Mouse (Mus musculus) spleen, postnatal 36 days (tissue): ENCODE measurements around the gene Dbndd2.

Experiments
- DNase-seq, 2 experiments: peaks; one replicate each; pipeline ENCODE4 v3.0.0; 2022; ENCODE audit warnings: low spot score in 2 of 2, mixed read lengths in 1 of 2

The Dbndd2 gene

DNA sequence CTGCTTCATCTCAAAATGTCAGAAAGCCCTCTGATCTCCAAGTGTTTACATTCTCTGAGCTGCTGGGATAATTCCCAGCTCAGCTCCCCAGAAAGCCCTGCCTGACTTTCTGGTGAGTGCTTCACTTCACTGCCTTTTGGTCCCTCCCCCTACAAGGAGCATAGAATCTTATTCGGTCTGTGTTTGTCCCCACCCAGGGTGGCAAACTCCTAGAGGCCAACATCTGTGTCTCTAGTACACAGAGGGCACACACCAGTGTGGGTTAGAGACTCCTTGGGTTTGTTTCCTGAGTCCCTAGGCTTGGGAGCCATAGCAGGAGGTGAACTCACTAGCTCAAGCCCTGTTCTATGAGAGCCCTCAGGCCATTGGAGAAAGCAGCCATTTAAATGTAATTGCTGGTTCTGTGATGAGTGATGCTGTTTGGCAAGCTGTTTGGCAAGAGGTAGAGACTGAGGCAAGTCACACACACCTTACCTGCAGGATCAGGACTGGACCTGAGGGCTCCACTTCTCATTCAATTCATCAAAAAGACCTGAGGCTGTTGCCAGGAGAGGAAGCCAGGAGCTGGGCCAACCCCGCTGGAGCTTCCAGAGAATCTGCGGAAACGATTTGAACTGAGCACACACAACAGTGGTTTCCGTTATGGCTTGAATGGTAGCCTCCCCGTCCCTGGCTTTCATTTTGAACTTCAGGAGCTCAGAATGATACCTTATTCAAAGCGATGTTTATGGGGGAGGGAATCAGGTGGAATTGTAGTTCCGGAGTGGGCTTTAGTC is 54.9 kb downstream of the Dbndd2 start:
- no peak for DNase-seq

DNA sequence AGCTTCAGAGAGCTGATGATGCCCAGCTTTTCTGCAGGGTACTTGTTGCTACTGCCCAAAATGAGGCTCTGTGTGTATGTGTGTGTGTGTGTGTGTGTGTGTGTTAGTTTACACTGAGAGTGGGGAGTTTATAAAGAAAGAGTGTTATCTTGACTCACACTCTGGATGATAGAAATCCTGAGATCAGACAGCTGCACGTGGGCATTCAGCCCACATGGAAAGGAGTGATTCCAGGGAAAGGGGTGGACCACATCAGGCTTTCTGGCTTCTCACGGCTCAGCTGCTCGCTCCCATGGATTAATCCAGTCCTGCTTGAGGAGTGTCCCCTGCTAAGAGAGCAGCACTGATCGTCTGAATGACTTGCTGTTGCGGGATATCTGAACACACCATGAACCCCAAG is 56.2 kb downstream of the Dbndd2 start:
- DNase-seq: no peak

DNA sequence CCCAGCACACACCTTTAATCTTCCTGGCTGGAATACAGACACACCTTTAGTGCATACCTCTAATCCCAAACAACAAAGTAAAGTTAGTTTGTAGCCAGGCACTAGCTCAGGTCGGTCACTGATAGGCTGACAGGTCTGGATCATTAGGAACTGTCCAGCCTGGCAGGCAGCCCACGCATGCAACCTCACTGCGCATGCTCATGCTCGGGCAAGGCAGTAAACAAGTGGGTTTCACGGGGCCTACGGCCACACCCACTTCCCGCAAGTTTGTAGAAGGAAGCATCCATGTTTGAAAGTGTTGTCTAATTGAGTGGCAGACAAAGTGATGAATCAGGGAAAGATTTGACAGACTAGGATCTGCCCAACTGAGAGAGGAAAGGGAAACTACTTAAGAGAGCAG is 56.7 kb downstream of the Dbndd2 start:
- no peak for DNase-seq
